Mouse (Mus musculus) CH12.LX (cell line): ENCODE results near the gene Ypel1.

ENCODE experiments used
- HCFC1 ChIP-seq: IDR thresholded peaks from 2 replicates; pipeline ENCODE4 v1.6.1; 2012; ENCODE audit warnings: low read depth, mild to moderate bottlenecking, inconsistent platforms, low read length, improper control_type of control experiment
- KAT2A ChIP-seq: IDR thresholded peaks from 2 replicates; pipeline ENCODE4 v1.6.1; 2012; ENCODE audit warnings: low read length, improper control_type of control experiment, inconsistent platforms; ENCODE audit not compliant: insufficient replicate concordance
- NELFE ChIP-seq: IDR thresholded peaks from 2 replicates; pipeline ENCODE4 v1.6.1; 2011; ENCODE audit warnings: low read depth, low read length, improper control_type of control experiment

DNA sequence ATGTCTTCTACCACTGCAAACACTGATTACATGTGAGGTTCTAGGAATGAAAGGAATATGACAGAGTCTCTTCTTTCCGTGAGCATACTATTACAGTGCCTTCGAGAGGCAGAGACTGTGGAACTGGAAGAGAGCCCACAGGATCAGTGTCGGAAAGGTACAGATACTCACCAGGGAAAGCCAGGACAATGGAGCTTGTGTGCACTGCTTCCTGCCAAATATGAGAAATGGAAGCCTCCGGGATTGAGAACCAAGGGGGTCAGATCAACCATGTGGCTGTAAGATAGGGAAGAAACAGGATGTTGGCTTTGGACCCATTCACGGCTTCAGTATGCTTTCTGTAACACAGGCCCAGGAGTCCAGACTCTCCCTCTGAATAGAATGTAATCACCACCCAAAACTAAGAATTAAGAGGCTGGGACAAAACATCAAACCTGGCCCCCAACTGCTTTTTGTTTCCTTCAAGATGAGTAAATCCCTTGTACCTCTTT, 47.9 kb downstream of the Ypel1 start:
- TF ChIP-seq NELFE (no peak), KAT2A (no peak), HCFC1 (no peak)
